Mouse (Mus musculus) lung, embryonic 16.5 days (tissue): ENCODE data around the gene Tdp2. TPM values are rescaled to one million over a fixed set of nuclear protein-coding genes. Genes with fewer than 3 reads are reported as not detected.

Experiments
- ATAC-seq: fragments of 200-750 bp; cut with Nextera tagmentation; 2 replicates; pipeline ENCODE4 v1.8.0; 2017; ENCODE audit warnings: low read depth, mild to moderate bottlenecking, moderate library complexity
- H3K27ac ChIP-seq: fragments of 300-500 bp; sonication (generic); 2 replicates; pipeline ENCODE4 v1.5.1; 2014; ENCODE audit warnings: mild to moderate bottlenecking, control low read depth, low read length
- H3K27me3 ChIP-seq: fragments of 300-500 bp; sonication (generic); 2 replicates; pipeline ENCODE4 v1.6.1; 2014; ENCODE audit warnings: low read depth, low read length, mixed read lengths; ENCODE audit not compliant: control insufficient read depth, insufficient read depth
- H3K36me3 ChIP-seq: fragments of 300-500 bp; sonication (generic); 2 replicates; pipeline ENCODE4 v1.6.1; 2014; ENCODE audit warnings: low read length; ENCODE audit not compliant: control insufficient read depth, insufficient read depth
- H3K4me1 ChIP-seq: fragments of 300-500 bp; sonication (generic); replicated peaks from 2 replicates; pipeline ENCODE4 v1.6.1; 2014; ENCODE audit warnings: low read length, mixed read lengths; ENCODE audit not compliant: control insufficient read depth, insufficient read depth
- H3K4me2 ChIP-seq: fragments of 300-500 bp; sonication (generic); 2 replicates; pipeline ENCODE4 v1.6.1; 2014; ENCODE audit warnings: low read depth, low read length, control low read depth
- H3K4me3 ChIP-seq: fragments of 300-500 bp; sonication (generic); 2 replicates; pipeline ENCODE4 v1.5.1; 2014; ENCODE audit warnings: mild to moderate bottlenecking, low read length, control low read depth
- H3K9ac ChIP-seq: fragments of 300-500 bp; sonication (generic); 2 replicates; pipeline ENCODE4 v1.6.1; 2014; ENCODE audit warnings: low read length, control low read depth
- H3K9me3 ChIP-seq: fragments of 300-500 bp; sonication (generic); 2 replicates; pipeline ENCODE4 v1.6.1; 2016; ENCODE audit warnings: low read length; ENCODE audit not compliant: control insufficient read depth
- WGBS: fragments of 180-500 bp; shearing (Covaris S2); extraction: QIAGEN DNeasy Blood & Tissue Kit; methylation state at CpG from one replicate; pipeline ENCODE4 v1.1.7; 2014; 5-methylcytosine and 5-hydroxymethylcytosine counted together
- polyA plus RNA-seq: library from polyadenylated mRNA; unstranded; fragments of >200 nt; fragmentation: Nextera tagmentation; extraction: Ambion mirVana; gene quantifications from 2 replicates; pipeline ENCODE4 v1.2.1, GENCODE M21; 2015

Gene Tdp2
- polyA plus RNA-seq, 1 experiment from 2014 or later, result 52.7 TPM

GRCm38 (mm10) chr13:24861084-24861483 is 29.6 kb downstream of the Tdp2 start:
- no peaks in the 10 kb centered on the region for H3K9me3 ChIP-seq
- H3K36me3 ChIP-seq, result no peaks in the 10 kb centered on the region
- H3K4me3 ChIP-seq, result no peak overlapping the region
- no peak overlapping the region for H3K27ac ChIP-seq
- H3K4me1 ChIP-seq, result peaks cover 2% of the 10 kb centered on the region
- no peaks in the 10 kb centered on the region for H3K27me3 ChIP-seq
- no peak for ATAC-seq
- no peak overlapping the region for H3K9ac ChIP-seq
- WGBS, result 76% methylated on average over 12 of the region's 12 CpGs
- no peak overlapping the region for H3K4me2 ChIP-seq

- H3K9me3 ChIP-seq, result no peaks in the 10 kb centered on the region
- no peak overlapping the region for H3K9ac ChIP-seq
- WGBS, result 34% methylated on average over 7 of the region's 7 CpGs
- H3K36me3 ChIP-seq, result no peaks in the 10 kb centered on the region
- H3K27me3 ChIP-seq, result no peaks in the 10 kb centered on the region
- H3K27ac ChIP-seq, result no peak overlapping the region
- H3K4me2 ChIP-seq, result no peak overlapping the region
- ATAC-seq, result peak; percentile 43; the same call in 1 of the 2 replicates
- H3K4me3 ChIP-seq, result no peak overlapping the region
- H3K4me1 ChIP-seq, result peaks cover 2% of the 10 kb centered on the region
Measured at GRCm38 (mm10) chr13:24862021-24862420, 30.5 kb downstream of the Tdp2 start.

- Histone ChIP-seq H3K4me1 (peaks cover 2% of the 10 kb centered on the region), H3K4me2 (no peak overlapping the region), H3K36me3 (no peaks in the 10 kb centered on the region), H3K27me3 (no peaks in the 10 kb centered on the region), H3K9me3 (no peaks in the 10 kb centered on the region), H3K27ac (no peak overlapping the region), H3K4me3 (no peak overlapping the region), H3K9ac (no peak overlapping the region)
- 59% methylated on average over 7 of the region's 7 CpGs for WGBS
- ATAC-seq, result no peak
Measured at GRCm38 (mm10) chr13:24862520-24862919, 31.0 kb downstream of the Tdp2 start.

GRCm38 (mm10) chr13:24866430-24867402 is 35.2 kb downstream of the Tdp2 start:
- H3K27me3 ChIP-seq, result no peaks in the 10 kb centered on the region
- no peak overlapping the region for H3K27ac ChIP-seq
- no peak overlapping the region for H3K4me3 ChIP-seq
- no peak overlapping the region for H3K9ac ChIP-seq
- no peaks in the 10 kb centered on the region for H3K36me3 ChIP-seq
- H3K4me1 ChIP-seq, result peaks cover 2% of the 10 kb centered on the region
- 45% methylated on average over 9 of the region's 9 CpGs for WGBS
- H3K9me3 ChIP-seq, result no peaks in the 10 kb centered on the region
- no peak for ATAC-seq
- no peak overlapping the region for H3K4me2 ChIP-seq

- no peaks in the 10 kb centered on the region for H3K36me3 ChIP-seq
- no peaks in the 10 kb centered on the region for H3K9me3 ChIP-seq
- H3K4me2 ChIP-seq, result no peak overlapping the region
- H3K27ac ChIP-seq, result no peak overlapping the region
- H3K4me3 ChIP-seq, result no peak overlapping the region
- no peak for ATAC-seq
- H3K27me3 ChIP-seq, result no peaks in the 10 kb centered on the region
- 83% methylated on average over 10 of the region's 10 CpGs for WGBS
- H3K9ac ChIP-seq, result no peak overlapping the region
- no peaks in the 10 kb centered on the region for H3K4me1 ChIP-seq
Measured at GRCm38 (mm10) chr13:24867789-24868188, 36.3 kb downstream of the Tdp2 start.

- no peaks in the 10 kb centered on the region for H3K36me3 ChIP-seq
- H3K9me3 ChIP-seq, result no peaks in the 10 kb centered on the region
- no peak overlapping the region for H3K4me3 ChIP-seq
- no peak overlapping the region for H3K4me2 ChIP-seq
- no peaks in the 10 kb centered on the region for H3K27me3 ChIP-seq
- no peak overlapping the region for H3K27ac ChIP-seq
- WGBS, result 75% methylated on average over 7 of the region's 7 CpGs
- ATAC-seq, result no peak
- no peaks in the 10 kb centered on the region for H3K4me1 ChIP-seq
- H3K9ac ChIP-seq, result no peak overlapping the region
Measured at GRCm38 (mm10) chr13:24868233-24868632, 36.8 kb downstream of the Tdp2 start.

- Histone ChIP-seq H3K9me3 (no peaks in the 10 kb centered on the region), H3K4me2 (no peak overlapping the region), H3K27me3 (no peaks in the 10 kb centered on the region), H3K27ac (no peak overlapping the region), H3K4me1 (no peaks in the 10 kb centered on the region), H3K4me3 (no peak overlapping the region), H3K9ac (no peak overlapping the region), H3K36me3 (no peaks in the 10 kb centered on the region)
- no peak for ATAC-seq
- WGBS, result 73% methylated on average over 15 of the region's 15 CpGs
Measured at GRCm38 (mm10) chr13:24879359-24880040, 48.0 kb downstream of the Tdp2 start.

GRCm38 (mm10) chr13:24880208-24880607 is 48.7 kb downstream of the Tdp2 start:
- Histone ChIP-seq H3K27me3 (no peaks in the 10 kb centered on the region), H3K4me2 (no peak overlapping the region), H3K27ac (no peak overlapping the region), H3K4me3 (no peak overlapping the region), H3K36me3 (no peaks in the 10 kb centered on the region), H3K4me1 (no peaks in the 10 kb centered on the region), H3K9ac (no peak overlapping the region), H3K9me3 (no peaks in the 10 kb centered on the region)
- WGBS, result 64% methylated on average over 6 of the region's 6 CpGs
- no peak for ATAC-seq

- 90% methylated on average over 5 of the region's 5 CpGs for WGBS
Measured at GRCm38 (mm10) chr13:24880704-24881103, 49.2 kb downstream of the Tdp2 start.

More at GRCm38 (mm10) chr13:24880704-24881103, 49.2 kb downstream of the Tdp2 start:
- Histone ChIP-seq H3K27me3 (no peaks in the 10 kb centered on the region), H3K27ac (no peak overlapping the region), H3K4me1 (no peaks in the 10 kb centered on the region), H3K9me3 (no peaks in the 10 kb centered on the region), H3K4me2 (no peak overlapping the region), H3K4me3 (no peak overlapping the region), H3K36me3 (no peaks in the 10 kb centered on the region), H3K9ac (no peak overlapping the region)
- ATAC-seq, result no peak
